Mouse (Mus musculus): Measurements from ENCODE around the gene Ubash3b. TPM values are rescaled to one million over a fixed set of nuclear protein-coding genes. Genes with fewer than 3 reads are reported as not detected.
A peak's percentile ranks its signal among the peaks of the same experiment; 100 is the strongest.

The Ubash3b gene
- total RNA-seq (2021) = 1 to 10 TPM; 2.9 to 3.7 TPM

- intact Hi-C loops (cut with DNase I) = no loop called here
- DNase-seq = no peak
These were observed at the start of gene Ubash3b for GRCm38 (mm10) chr9:41161413-41161812. Ubash3b (minus strand) TSS chr9:41161697.

- intact Hi-C loops (cut with DNase I) = no loop called here
These were observed 45.9 kb upstream of the Ubash3b start for GRCm38 (mm10) chr9:41207130-41208104.

GRCm38 (mm10) chr9:41206717-41207116, 45.2 kb upstream of the Ubash3b start:
- no peak for DNase-seq
- intact Hi-C loops (cut with DNase I) = no loop called here

More at GRCm38 (mm10) chr9:41207130-41208104, 45.9 kb upstream of the Ubash3b start:
- DNase-seq = peak; percentile 94 to 96

- no peak for DNase-seq
- intact Hi-C loops (cut with DNase I) = no loop called here
These were observed 43.8 kb upstream of the Ubash3b start for GRCm38 (mm10) chr9:41205267-41205666.

GRCm38 (mm10) chr9:41199456-41200252, 38.2 kb upstream of the Ubash3b start:
- no peak for DNase-seq
- intact Hi-C loops (cut with DNase I) = no loop called here

GRCm38 (mm10) chr9:41198501-41199265, 37.2 kb upstream of the Ubash3b start:
- intact Hi-C loops (cut with DNase I) = no loop called here
- DNase-seq = no peak

GRCm38 (mm10) chr9:41195742-41196311, 34.3 kb upstream of the Ubash3b start:
- no peak for DNase-seq
- intact Hi-C loops (cut with DNase I) = no loop called here

GRCm38 (mm10) chr9:41191651-41192210, 30.2 kb upstream of the Ubash3b start:
- DNase-seq = no peak
- intact Hi-C loops (cut with DNase I) = loop anchor here (1.0 to 2.0 kb wide), 3 partner anchors 147 to 355 kb away; no protein-coding TSS in a partner anchor

GRCm38 (mm10) chr9:41190745-41191482, 29.4 kb upstream of the Ubash3b start:
- intact Hi-C loops (cut with DNase I) = loop anchor here (1.0 to 2.0 kb wide), 3 partner anchors 146 to 354 kb away; no protein-coding TSS in a partner anchor
- DNase-seq = peak; percentile 71 to 86

- intact Hi-C loops (cut with DNase I) = no loop called here
- DNase-seq = no peak
These were observed 26.4 kb upstream of the Ubash3b start for GRCm38 (mm10) chr9:41187939-41188338.

GRCm38 (mm10) chr9:41187498-41187897, 26.0 kb upstream of the Ubash3b start:
- intact Hi-C loops (cut with DNase I) = no loop called here
- no peak for DNase-seq

GRCm38 (mm10) chr9:41185331-41185730, 23.8 kb upstream of the Ubash3b start:
- no peak for DNase-seq
- intact Hi-C loops (cut with DNase I) = no loop called here

GRCm38 (mm10) chr9:41182550-41182949, 21.1 kb upstream of the Ubash3b start:
- intact Hi-C loops (cut with DNase I) = loop anchor here (1.0 kb wide), 1 partner anchor 138 kb away; no protein-coding TSS in a partner anchor
- DNase-seq = peak; percentile 58 to 64

GRCm38 (mm10) chr9:41181803-41182202, 20.3 kb upstream of the Ubash3b start:
- no peak for DNase-seq
- intact Hi-C loops (cut with DNase I) = loop anchor here (1.0 kb wide), 1 partner anchor 138 kb away; no protein-coding TSS in a partner anchor

GRCm38 (mm10) chr9:41181372-41181771, 19.9 kb upstream of the Ubash3b start:
- intact Hi-C loops (cut with DNase I) = no loop called here
- no peak for DNase-seq

GRCm38 (mm10) chr9:41179056-41179455, 17.6 kb upstream of the Ubash3b start:
- intact Hi-C loops (cut with DNase I) = no loop called here
- DNase-seq = no peak

GRCm38 (mm10) chr9:41173158-41173557, 11.7 kb upstream of the Ubash3b start:
- intact Hi-C loops (cut with DNase I) = no loop called here
- peak in 1 of 2 experiments; percentile 43 for DNase-seq

- no peak for DNase-seq
- intact Hi-C loops (cut with DNase I) = no loop called here
These were observed 10.9 kb upstream of the Ubash3b start for GRCm38 (mm10) chr9:41172426-41172825.

GRCm38 (mm10) chr9:41170026-41170425, 8.5 kb upstream of the Ubash3b start:
- intact Hi-C loops (cut with DNase I) = no loop called here
- DNase-seq = peak; percentile 50 to 68

Data from heart, postnatal 10 days (tissue).